Mouse (Mus musculus): ENCODE measurements at regions not wholly inside any gene's neighbourhood (a gene's known extent, or its start where the extent isn't known, plus 50 kb on each side); places are given as distances from the start of the nearest gene placed in this dataset.
A peak's percentile ranks its signal among the peaks of the same experiment; 100 is the strongest.

GRCm38 (mm10) chr8:44155705-44156321 lies 446.0 kb upstream of the Adam34 start:
- no peak for ATAC-seq (ENCODE audit: insufficient number of reproducible peaks, low FRiP score, low TSS enrichment)

- no peak for ATAC-seq (ENCODE audit: insufficient number of reproducible peaks, low FRiP score, low TSS enrichment)
These were observed 455.3 kb upstream of the Adam34 start for GRCm38 (mm10) chr8:44165115-44165514.

- 0 out of 2 replicates have a peak, but pooled peaks have one; percentile 20 for ATAC-seq (ENCODE audit: insufficient number of reproducible peaks, low FRiP score, low TSS enrichment)
These were observed 467.2 kb upstream of the Adam34 start for GRCm38 (mm10) chr8:44177016-44177415.

GRCm38 (mm10) chr8:44202228-44202627 lies 492.4 kb upstream of the Adam34 start:
- ATAC-seq (ENCODE audit: insufficient number of reproducible peaks, low FRiP score, low TSS enrichment), result no peak

GRCm38 (mm10) chr8:44206391-44207170 lies 496.7 kb upstream of the Adam34 start:
- no peak for ATAC-seq (ENCODE audit: insufficient number of reproducible peaks, low FRiP score, low TSS enrichment)

GRCm38 (mm10) chr8:44222346-44222745 lies 512.5 kb upstream of the Adam34 start:
- ATAC-seq (ENCODE audit: insufficient number of reproducible peaks, low FRiP score, low TSS enrichment), result no peak

GRCm38 (mm10) chr8:44252393-44252792 lies 542.5 kb upstream of the Adam34 start:
- no peak for ATAC-seq (ENCODE audit: insufficient number of reproducible peaks, low FRiP score, low TSS enrichment)

GRCm38 (mm10) chr8:44257051-44257450 lies 547.2 kb upstream of the Adam34 start:
- ATAC-seq (ENCODE audit: insufficient number of reproducible peaks, low FRiP score, low TSS enrichment), result no peak

- no peak for ATAC-seq (ENCODE audit: insufficient number of reproducible peaks, low FRiP score, low TSS enrichment)
These were observed 551.2 kb upstream of the Adam34 start for GRCm38 (mm10) chr8:44261039-44261438.

GRCm38 (mm10) chr8:44273300-44273699 lies 563.5 kb upstream of the Adam34 start:
- ATAC-seq (ENCODE audit: insufficient number of reproducible peaks, low FRiP score, low TSS enrichment), result no peak

- ATAC-seq (ENCODE audit: insufficient number of reproducible peaks, low FRiP score, low TSS enrichment), result no peak
These were observed 608.4 kb upstream of the Adam34 start for GRCm38 (mm10) chr8:44318216-44318615.

- no peak for ATAC-seq (ENCODE audit: insufficient number of reproducible peaks, low FRiP score, low TSS enrichment)
These were observed 600.8 kb upstream of the Fat1 start for GRCm38 (mm10) chr8:44334323-44334993.

GRCm38 (mm10) chr8:44343401-44343800 lies 591.8 kb upstream of the Fat1 start:
- no peak for ATAC-seq (ENCODE audit: insufficient number of reproducible peaks, low FRiP score, low TSS enrichment)

GRCm38 (mm10) chr8:44343924-44344323 lies 591.3 kb upstream of the Fat1 start:
- no peak for ATAC-seq (ENCODE audit: insufficient number of reproducible peaks, low FRiP score, low TSS enrichment)

- ATAC-seq (ENCODE audit: insufficient number of reproducible peaks, low FRiP score, low TSS enrichment), result no peak
These were observed 587.8 kb upstream of the Fat1 start for GRCm38 (mm10) chr8:44347412-44347811.

- no peak for ATAC-seq (ENCODE audit: insufficient number of reproducible peaks, low FRiP score, low TSS enrichment)
These were observed 561.3 kb upstream of the Fat1 start for GRCm38 (mm10) chr8:44373987-44374386.

GRCm38 (mm10) chr8:44377731-44378130 lies 557.5 kb upstream of the Fat1 start:
- no peak for ATAC-seq (ENCODE audit: insufficient number of reproducible peaks, low FRiP score, low TSS enrichment)

GRCm38 (mm10) chr8:44408462-44408861 lies 526.8 kb upstream of the Fat1 start:
- ATAC-seq (ENCODE audit: insufficient number of reproducible peaks, low FRiP score, low TSS enrichment), result no peak

GRCm38 (mm10) chr8:44410261-44410660 lies 525.0 kb upstream of the Fat1 start:
- no peak for ATAC-seq (ENCODE audit: insufficient number of reproducible peaks, low FRiP score, low TSS enrichment)

GRCm38 (mm10) chr8:44418003-44418402 lies 517.2 kb upstream of the Fat1 start:
- ATAC-seq (ENCODE audit: insufficient number of reproducible peaks, low FRiP score, low TSS enrichment), result no peak

GRCm38 (mm10) chr8:44455433-44455832 lies 479.8 kb upstream of the Fat1 start:
- ATAC-seq (ENCODE audit: insufficient number of reproducible peaks, low FRiP score, low TSS enrichment), result no peak
